Mouse (Mus musculus): ENCODE measurements around the gene Mroh8. TPM values are rescaled to one million over a fixed set of nuclear protein-coding genes. Genes with fewer than 3 reads are reported as not detected.

Mroh8 gene
- total RNA-seq (2014; fragmentation: Nextera tagmentation) = 1.4 and 2.0 TPM in 2 replicates
- total RNA-seq (2017) = 0.66 and 1.2 TPM in 2 replicates
- polyA plus RNA-seq (2012) = 0.37 and 0.51 TPM in 2 replicates

- Histone ChIP-seq H3K27me3 (ENCODE audit: insufficient read depth, low read length) (no peaks in the 10 kb centered on the region), H3K36me3 (replicated peaks) (peaks cover 41% of the 10 kb centered on the region), H3K4me1 (ENCODE audit: insufficient read depth, low read depth, low read length) (peaks cover 51% of the 10 kb centered on the region), H3K4me3 (ENCODE audit: low read depth, low read length) (peak within 1 kb of the TSS; percentile 94), H3K9me3 (replicated peaks) (no peaks in the 10 kb centered on the region)
- DNase-seq (ENCODE audit: low spot score) = no peak
- no peak for ATAC-seq (ENCODE audit: extremely low read depth, insufficient number of reproducible peaks, low FRiP score, poor library complexity, severe bottlenecking)
- no peak for TF ChIP-seq GATA1 (IDR thresholded peaks at IDR 0.05; ENCODE audit: borderline replicate concordance, low read length)
- no peak for TF ChIP-seq POLR2AphosphoS5 (IDR thresholded peaks at IDR 0.05; ENCODE audit: insufficient replicate concordance, low read depth, low read length)
- TF ChIP-seq TAL1 (conservative IDR thresholded peaks at IDR 0.05; ENCODE audit: low read depth, low read length) = no peak
- TF ChIP-seq GATA2 (IDR thresholded peaks at IDR 0.05; ENCODE audit: borderline replicate concordance, low read depth, low read length) = no peak
- TF ChIP-seq CTCF (IDR thresholded peaks at IDR 0.05; ENCODE audit: low read depth, low read length) = no peak
Observed at GRCm38 (mm10) chr2:157279416-157279800, at the start of gene Mroh8. TSS of gene Mroh8 (minus strand) at chr2:157279549.

- Histone ChIP-seq H3K36me3 (replicated peaks) (peaks cover 67% of the 10 kb centered on the region), H3K4me1 (ENCODE audit: insufficient read depth, low read depth, low read length) (peaks cover 9% of the 10 kb centered on the region), H3K9me3 (replicated peaks) (no peaks in the 10 kb centered on the region), H3K27me3 (ENCODE audit: insufficient read depth, low read length) (peaks cover 5% of the 10 kb centered on the region), H3K4me3 (ENCODE audit: low read depth, low read length) (no peak overlapping the region)
- TF ChIP-seq CTCF (IDR thresholded peaks at IDR 0.05; ENCODE audit: low read depth, low read length) = no peak
- no peak for TF ChIP-seq GATA1 (IDR thresholded peaks at IDR 0.05; ENCODE audit: borderline replicate concordance, low read length)
- no peak for TF ChIP-seq GATA2 (IDR thresholded peaks at IDR 0.05; ENCODE audit: borderline replicate concordance, low read depth, low read length)
- no peak for TF ChIP-seq POLR2AphosphoS5 (IDR thresholded peaks at IDR 0.05; ENCODE audit: insufficient replicate concordance, low read depth, low read length)
- TF ChIP-seq TAL1 (conservative IDR thresholded peaks at IDR 0.05; ENCODE audit: low read depth, low read length) = no peak
- DNase-seq (ENCODE audit: low spot score) (no peak), ATAC-seq (ENCODE audit: extremely low read depth, insufficient number of reproducible peaks, low FRiP score, poor library complexity, severe bottlenecking) (no peak)
Observed at GRCm38 (mm10) chr2:157328570-157328969, 49.2 kb upstream of the Mroh8 start.

- TF ChIP-seq GATA2 (IDR thresholded peaks at IDR 0.05; ENCODE audit: borderline replicate concordance, low read depth, low read length) (no peak), TAL1 (conservative IDR thresholded peaks at IDR 0.05; ENCODE audit: low read depth, low read length) (no peak), POLR2AphosphoS5 (IDR thresholded peaks at IDR 0.05; ENCODE audit: insufficient replicate concordance, low read depth, low read length) (no peak), GATA1 (IDR thresholded peaks at IDR 0.05; ENCODE audit: borderline replicate concordance, low read length) (no peak), CTCF (IDR thresholded peaks at IDR 0.05; ENCODE audit: low read depth, low read length) (no peak)
- H3K4me3 ChIP-seq (ENCODE audit: low read depth, low read length) = no peak overlapping the region
- ATAC-seq (ENCODE audit: extremely low read depth, insufficient number of reproducible peaks, low FRiP score, poor library complexity, severe bottlenecking) (no peak), DNase-seq (ENCODE audit: low spot score) (no peak)
- H3K4me1 ChIP-seq (ENCODE audit: insufficient read depth, low read depth, low read length) = peaks cover 9% of the 10 kb centered on the region
- H3K36me3 ChIP-seq (replicated peaks) = peaks cover 71% of the 10 kb centered on the region
- H3K27me3 ChIP-seq (ENCODE audit: insufficient read depth, low read length) = 0 out of 2 replicates have a peak, but pooled peaks cover under 1% of the 10 kb centered on the region
- H3K9me3 ChIP-seq (replicated peaks) = no peaks in the 10 kb centered on the region
Observed at GRCm38 (mm10) chr2:157328106-157328505, 48.8 kb upstream of the Mroh8 start.

- no peak for ATAC-seq (ENCODE audit: extremely low read depth, insufficient number of reproducible peaks, low FRiP score, poor library complexity, severe bottlenecking)
- H3K4me3 ChIP-seq (ENCODE audit: low read depth, low read length) = no peak overlapping the region
- peaks cover 97% of the 10 kb centered on the region for H3K36me3 ChIP-seq (replicated peaks)
- H3K4me1 ChIP-seq (ENCODE audit: insufficient read depth, low read depth, low read length) = peaks cover 9% of the 10 kb centered on the region
- no peak for TF ChIP-seq GATA1 (IDR thresholded peaks at IDR 0.05; ENCODE audit: borderline replicate concordance, low read length)
- no peak for TF ChIP-seq TAL1 (conservative IDR thresholded peaks at IDR 0.05; ENCODE audit: low read depth, low read length)
- TF ChIP-seq CTCF (IDR thresholded peaks at IDR 0.05; ENCODE audit: low read depth, low read length) = no peak
- no peak for TF ChIP-seq POLR2AphosphoS5 (IDR thresholded peaks at IDR 0.05; ENCODE audit: insufficient replicate concordance, low read depth, low read length)
- TF ChIP-seq GATA2 (IDR thresholded peaks at IDR 0.05; ENCODE audit: borderline replicate concordance, low read depth, low read length) = no peak
- no peak for DNase-seq (ENCODE audit: low spot score)
- H3K27me3 ChIP-seq (ENCODE audit: insufficient read depth, low read length) = no peaks in the 10 kb centered on the region
- no peaks in the 10 kb centered on the region for H3K9me3 ChIP-seq (replicated peaks)
Observed at GRCm38 (mm10) chr2:157325238-157325637, 45.9 kb upstream of the Mroh8 start.

- DNase-seq (ENCODE audit: low spot score) (no peak), ATAC-seq (ENCODE audit: extremely low read depth, insufficient number of reproducible peaks, low FRiP score, poor library complexity, severe bottlenecking) (no peak)
- Histone ChIP-seq H3K27me3 (ENCODE audit: insufficient read depth, low read length) (no peaks in the 10 kb centered on the region), H3K36me3 (replicated peaks) (peaks cover 99% of the 10 kb centered on the region), H3K4me1 (ENCODE audit: insufficient read depth, low read depth, low read length) (no peaks in the 10 kb centered on the region), H3K9me3 (replicated peaks) (no peaks in the 10 kb centered on the region), H3K4me3 (ENCODE audit: low read depth, low read length) (no peak overlapping the region)
- no peak for TF ChIP-seq GATA1 (IDR thresholded peaks at IDR 0.05; ENCODE audit: borderline replicate concordance, low read length)
- no peak for TF ChIP-seq POLR2AphosphoS5 (IDR thresholded peaks at IDR 0.05; ENCODE audit: insufficient replicate concordance, low read depth, low read length)
- no peak for TF ChIP-seq GATA2 (IDR thresholded peaks at IDR 0.05; ENCODE audit: borderline replicate concordance, low read depth, low read length)
- no peak for TF ChIP-seq CTCF (IDR thresholded peaks at IDR 0.05; ENCODE audit: low read depth, low read length)
- no peak for TF ChIP-seq TAL1 (conservative IDR thresholded peaks at IDR 0.05; ENCODE audit: low read depth, low read length)
Observed at GRCm38 (mm10) chr2:157322029-157322766, 42.8 kb upstream of the Mroh8 start.

- no peak for ATAC-seq (ENCODE audit: extremely low read depth, insufficient number of reproducible peaks, low FRiP score, poor library complexity, severe bottlenecking)
- peaks cover 99% of the 10 kb centered on the region for H3K36me3 ChIP-seq (replicated peaks)
- no peak for TF ChIP-seq TAL1 (conservative IDR thresholded peaks at IDR 0.05; ENCODE audit: low read depth, low read length)
- TF ChIP-seq CTCF (IDR thresholded peaks at IDR 0.05; ENCODE audit: low read depth, low read length) = no peak
- no peak for TF ChIP-seq POLR2AphosphoS5 (IDR thresholded peaks at IDR 0.05; ENCODE audit: insufficient replicate concordance, low read depth, low read length)
Observed at GRCm38 (mm10) chr2:157320886-157321285, 41.5 kb upstream of the Mroh8 start.

More at GRCm38 (mm10) chr2:157320886-157321285, 41.5 kb upstream of the Mroh8 start:
- DNase-seq (ENCODE audit: low spot score) = no peak
- Histone ChIP-seq H3K27me3 (ENCODE audit: insufficient read depth, low read length) (no peaks in the 10 kb centered on the region), H3K4me1 (ENCODE audit: insufficient read depth, low read depth, low read length) (no peaks in the 10 kb centered on the region), H3K9me3 (replicated peaks) (no peaks in the 10 kb centered on the region), H3K4me3 (ENCODE audit: low read depth, low read length) (no peak overlapping the region)

Measured in G1E (cell line).